Mouse (Mus musculus): ENCODE measurements at regions not wholly inside any gene's neighbourhood (a gene's known extent, or its start where the extent isn't known, plus 50 kb on each side); places are given as distances from the start of the nearest gene placed in this dataset.

DNA sequence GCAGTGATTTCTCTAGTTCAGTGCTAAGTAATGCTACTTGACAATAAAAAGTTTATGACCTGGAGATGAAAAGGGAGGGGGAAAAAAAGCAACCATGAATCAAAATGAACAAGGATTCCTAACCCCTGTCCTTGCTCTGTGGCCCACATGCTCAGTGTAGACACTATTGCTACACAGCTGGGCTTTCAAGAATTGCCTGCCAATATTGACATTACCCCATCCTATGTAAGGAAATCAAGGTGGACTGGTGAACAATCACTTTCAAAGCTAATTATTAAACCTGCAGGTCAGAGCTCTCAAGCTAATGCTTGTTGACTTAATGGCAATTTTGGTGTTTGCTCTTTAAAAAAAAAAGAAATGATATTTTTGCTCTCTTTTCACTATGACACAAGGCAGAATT, 491.8 kb downstream of the Bcl11a start:
- no peak for DNase-seq (ENCODE audit: low spot score)

- no peak for DNase-seq (ENCODE audit: low spot score)
These were observed 535.7 kb downstream of the Bcl11a start for GRCm38 (mm10) chr11:24613529-24613928.

GRCm38 (mm10) chr11:24615436-24615835, 537.6 kb downstream of the Bcl11a start:
- no peak for DNase-seq (ENCODE audit: low spot score)

- no peak for DNase-seq (ENCODE audit: low spot score)
These were observed 540.7 kb downstream of the Bcl11a start for GRCm38 (mm10) chr11:24618586-24618985.

DNA sequence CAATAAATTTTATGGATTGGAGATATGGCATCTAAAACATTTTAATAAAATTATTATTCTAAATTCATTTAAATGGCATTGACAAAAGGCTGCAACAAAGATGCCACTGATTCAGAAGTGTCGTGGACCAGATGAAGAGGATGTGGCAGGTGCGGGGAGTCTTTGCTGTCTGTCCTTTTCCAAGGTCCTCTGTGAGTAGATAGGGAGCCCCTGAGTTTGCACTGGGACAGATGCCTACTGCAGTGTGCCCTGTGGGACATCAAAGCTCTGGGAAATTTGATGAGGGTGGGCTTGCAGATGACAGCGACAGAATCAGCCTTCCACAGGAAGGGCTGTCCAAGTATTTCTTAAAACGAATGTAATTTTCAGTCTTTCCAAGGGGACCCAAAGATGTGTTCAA, 541.2 kb downstream of the Bcl11a start:
- DNase-seq (ENCODE audit: low spot score), result no peak

DNA sequence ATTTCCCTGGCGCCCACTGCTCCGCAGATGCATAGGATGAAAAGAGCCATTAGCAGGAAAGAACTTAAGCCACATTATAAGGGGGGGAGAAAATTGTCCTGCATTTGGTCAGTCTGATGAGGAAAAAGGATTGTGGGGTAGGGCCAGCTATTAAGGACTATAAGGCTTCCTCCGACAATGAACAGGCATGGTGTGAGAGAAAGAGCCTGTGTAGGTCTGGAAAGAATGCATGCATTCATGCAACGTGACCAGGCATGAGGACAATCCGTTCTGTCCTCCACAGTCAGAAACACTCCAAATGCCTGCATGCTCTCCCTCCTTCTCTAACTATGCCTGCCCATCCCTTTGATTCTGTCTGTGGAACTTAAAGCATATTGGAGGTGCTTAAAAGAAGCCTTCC, 550.8 kb downstream of the Bcl11a start:
- no peak for DNase-seq (ENCODE audit: low spot score)

DNA sequence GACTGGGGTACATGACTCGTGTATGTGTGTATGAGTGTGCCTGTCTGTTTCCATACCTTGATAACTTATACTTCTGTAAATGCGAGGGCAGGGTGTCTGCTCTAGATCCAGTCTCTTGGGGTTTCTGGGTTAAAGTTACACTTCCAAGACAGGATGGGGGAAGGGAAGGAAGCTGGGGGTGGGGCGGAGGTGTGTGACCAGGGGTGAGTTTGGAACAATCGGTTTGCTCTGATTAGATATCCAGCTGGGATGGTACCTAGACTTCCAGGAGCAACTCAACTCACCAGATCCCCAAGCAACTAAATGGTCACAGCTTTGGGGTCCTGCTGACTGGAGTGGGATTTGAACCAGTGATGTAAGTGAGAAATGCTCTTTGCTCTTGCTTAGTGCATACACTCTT, 551.6 kb downstream of the Bcl11a start:
- no peak for DNase-seq (ENCODE audit: low spot score)

DNA sequence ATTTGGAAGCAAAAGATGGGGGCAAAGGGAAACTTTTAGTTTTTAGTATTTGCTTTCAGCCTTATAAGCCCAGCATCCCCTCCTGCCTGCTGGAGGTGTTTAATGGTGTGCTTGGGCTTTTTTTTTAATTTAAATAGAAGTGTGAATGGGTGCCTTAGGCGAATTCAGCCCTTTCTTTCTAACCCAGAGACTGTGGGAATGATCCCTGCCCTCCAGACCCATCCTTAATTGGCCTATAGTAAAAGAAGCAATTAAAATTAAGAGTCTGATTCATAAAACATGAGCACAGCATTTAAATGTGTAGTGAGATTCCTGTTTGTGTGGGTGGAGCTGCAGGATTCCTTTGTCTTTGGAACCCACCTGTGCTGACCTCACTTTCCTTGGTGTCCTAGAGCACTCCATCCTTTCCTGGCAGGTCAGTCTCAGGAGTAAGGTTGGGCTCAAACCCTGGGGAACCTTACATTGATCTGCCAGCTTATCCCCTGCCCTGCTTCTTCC, 552.6 kb downstream of the Bcl11a start:
- no peak for DNase-seq (ENCODE audit: low spot score)

DNA sequence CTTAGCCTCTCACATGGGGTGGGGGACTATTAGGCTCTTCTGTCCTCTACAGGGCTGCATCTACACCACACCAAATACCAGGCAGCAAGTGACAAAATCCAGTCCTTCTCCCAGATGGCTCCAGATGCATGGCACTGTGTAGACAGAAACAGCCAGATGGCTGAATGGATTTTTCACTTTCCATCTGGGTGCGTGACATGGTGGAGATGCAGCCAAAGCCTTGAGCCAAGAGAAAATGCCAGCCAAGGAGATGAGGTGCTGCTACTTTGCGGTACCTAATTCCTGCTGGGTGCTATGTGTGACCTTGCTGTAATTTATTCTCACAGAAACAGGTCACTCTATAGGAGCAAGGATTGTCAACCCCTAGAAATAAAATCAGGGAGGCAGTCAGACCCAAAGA, 553.8 kb downstream of the Bcl11a start:
- DNase-seq (ENCODE audit: low spot score), result no peak

DNA sequence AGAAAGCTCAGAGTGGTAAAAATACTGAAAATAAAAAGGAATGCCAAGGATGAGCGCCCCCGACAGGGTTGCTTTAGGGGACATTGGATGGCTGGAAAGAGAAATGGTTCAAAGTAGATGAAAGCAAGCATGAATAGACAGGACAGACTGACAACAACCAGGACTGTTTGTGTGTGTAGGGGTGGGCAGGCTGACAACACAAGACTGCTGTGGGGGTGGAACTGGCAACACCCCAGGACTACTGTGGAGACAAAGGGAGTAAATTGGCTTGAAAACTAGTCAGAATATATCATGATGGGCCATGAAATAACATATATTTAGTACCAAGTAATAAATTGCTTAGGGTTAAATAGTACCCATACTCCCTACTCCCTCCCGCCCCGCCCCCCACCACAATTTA, 558.9 kb downstream of the Bcl11a start:
- DNase-seq (ENCODE audit: low spot score), result no peak

- no peak for DNase-seq (ENCODE audit: low spot score)
These were observed 565.7 kb downstream of the Bcl11a start for GRCm38 (mm10) chr11:24643439-24644109.

DNA sequence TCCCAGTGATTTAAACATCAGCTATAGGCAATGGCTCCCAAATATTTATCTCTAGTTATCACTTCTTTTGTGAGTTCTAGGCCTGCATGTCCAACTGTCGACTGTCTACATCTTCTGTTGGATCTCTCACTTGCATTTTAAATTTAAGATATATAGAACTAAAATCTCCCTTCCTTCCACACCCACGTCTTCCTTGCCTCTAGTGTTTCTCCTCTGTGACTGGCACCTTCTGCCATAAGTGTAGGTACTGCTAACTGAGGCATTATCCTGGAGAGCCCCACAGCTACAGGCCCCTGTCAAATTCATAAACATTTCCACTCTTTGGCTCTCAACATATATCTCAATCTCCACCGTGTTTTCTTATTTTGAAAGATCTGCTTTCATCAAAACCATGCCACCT, 575.0 kb downstream of the Bcl11a start:
- DNase-seq (ENCODE audit: low spot score), result no peak

- no peak for DNase-seq (ENCODE audit: low spot score)
These were observed 586.2 kb downstream of the Bcl11a start for GRCm38 (mm10) chr11:24664082-24664481.

DNA sequence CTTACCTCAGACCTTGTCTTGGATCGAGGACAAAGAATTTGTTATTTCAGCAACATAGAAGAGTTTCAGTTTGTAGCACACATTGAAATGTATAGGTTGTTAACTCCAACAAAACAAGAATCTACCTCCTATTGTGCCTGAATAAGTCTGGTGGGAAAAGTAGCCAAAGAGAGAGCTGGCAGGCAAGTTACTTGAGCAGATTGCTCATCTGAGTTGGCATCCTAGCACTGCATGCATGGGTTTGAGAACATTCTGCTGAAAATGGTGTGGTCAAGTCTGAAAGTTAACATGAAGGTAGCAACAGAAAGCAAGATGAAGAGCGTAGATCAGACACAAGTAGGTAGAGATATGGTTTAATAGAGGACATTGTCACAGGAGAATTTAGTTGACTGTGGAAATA, 587.5 kb downstream of the Bcl11a start:
- no peak for DNase-seq (ENCODE audit: low spot score)

- DNase-seq (ENCODE audit: low spot score), result no peak
These were observed 593.8 kb downstream of the Bcl11a start for GRCm38 (mm10) chr11:24671662-24672061.

GRCm38 (mm10) chr11:24673248-24674207, 595.7 kb downstream of the Bcl11a start:
- DNase-seq (ENCODE audit: low spot score), result no peak

DNA sequence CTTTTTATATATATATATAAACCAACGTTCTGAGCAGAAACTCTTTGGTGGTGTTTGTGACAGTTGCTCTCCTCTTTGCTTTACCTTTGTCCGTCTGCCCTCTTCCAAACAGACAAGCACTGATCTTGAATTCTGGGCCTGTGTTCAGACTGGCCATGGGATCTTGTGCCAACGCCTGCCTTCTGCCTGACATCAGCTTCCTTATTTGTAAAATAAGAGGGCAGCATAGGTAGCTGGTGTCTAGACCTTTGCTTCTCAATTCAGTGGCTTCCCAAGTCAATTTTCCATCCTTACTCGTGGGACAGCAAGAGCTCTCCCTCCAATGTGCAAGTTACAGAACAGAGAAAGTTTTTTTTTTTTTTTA, 596.3 kb downstream of the Bcl11a start:
- DNase-seq (ENCODE audit: low spot score), result no peak

GRCm38 (mm10) chr11:24677016-24677415, 599.2 kb downstream of the Bcl11a start:
- DNase-seq (ENCODE audit: low spot score), result no peak

DNA sequence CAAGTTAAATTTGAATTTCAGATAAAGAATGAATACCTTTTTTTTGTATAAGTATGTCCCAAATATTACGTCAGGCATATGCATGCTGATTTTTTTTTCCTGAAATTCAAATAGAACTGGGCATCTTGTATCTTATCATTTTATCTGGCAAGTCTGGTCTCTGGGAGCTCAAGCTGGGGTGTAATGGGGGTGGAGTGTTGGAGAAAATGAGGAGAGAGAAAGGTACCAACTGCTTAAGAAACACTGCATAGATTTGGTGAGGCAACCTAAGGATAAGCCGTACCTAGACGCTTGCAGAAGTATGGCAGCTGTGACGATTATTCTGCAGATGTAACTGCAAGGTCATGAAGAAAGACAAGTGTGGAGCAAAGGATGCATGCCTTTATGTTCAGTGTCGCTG, 601.7 kb downstream of the Bcl11a start:
- no peak for DNase-seq (ENCODE audit: low spot score)

- no peak for DNase-seq (ENCODE audit: low spot score)
These were observed 604.6 kb downstream of the Bcl11a start for GRCm38 (mm10) chr11:24682423-24682822.

- no peak for DNase-seq (ENCODE audit: low spot score)
These were observed 608.0 kb downstream of the Bcl11a start for GRCm38 (mm10) chr11:24685545-24686467.

- DNase-seq (ENCODE audit: low spot score), result no peak
These were observed 610.4 kb downstream of the Bcl11a start for GRCm38 (mm10) chr11:24688160-24688782.
